Mouse (Mus musculus): ENCODE results near the gene Spata31d1a. TPM values are rescaled to one million over a fixed set of nuclear protein-coding genes. Genes with fewer than 3 reads are reported as not detected.

Spata31d1a gene
- total RNA-seq, 2 experiments from 2014 or later: not detected

GRCm38 (mm10) chr13:59704562-59704961 is 5.6 kb downstream of the Spata31d1a start:
- ATAC-seq (replicated peaks; ENCODE audit: low FRiP score, poor library complexity, severe bottlenecking): no peak

GRCm38 (mm10) chr13:59703514-59703913 is 6.6 kb downstream of the Spata31d1a start:
- ATAC-seq (replicated peaks; ENCODE audit: low FRiP score, poor library complexity, severe bottlenecking): no peak

GRCm38 (mm10) chr13:59700137-59700536 is 10.0 kb downstream of the Spata31d1a start:
- ATAC-seq (replicated peaks; ENCODE audit: low FRiP score, poor library complexity, severe bottlenecking): 0 out of 2 replicates have a peak, but pooled peaks have one; percentile 28

GRCm38 (mm10) chr13:59699131-59699530 is 11.0 kb downstream of the Spata31d1a start:
- no peak for ATAC-seq (replicated peaks; ENCODE audit: low FRiP score, poor library complexity, severe bottlenecking)

- no peak for ATAC-seq (replicated peaks; ENCODE audit: low FRiP score, poor library complexity, severe bottlenecking)
Measured at GRCm38 (mm10) chr13:59695781-59696180, 14.3 kb downstream of the Spata31d1a start.

- no peak for ATAC-seq (replicated peaks; ENCODE audit: low FRiP score, poor library complexity, severe bottlenecking)
Measured at GRCm38 (mm10) chr13:59694008-59694407, 16.1 kb downstream of the Spata31d1a start, which contains the start of gene 4921517D22Rik. Gene 4921517D22Rik, minus strand, starts transcription at chr13:59694108.

GRCm38 (mm10) chr13:59691478-59691877 is 18.7 kb downstream of the Spata31d1a start:
- no peak for ATAC-seq (replicated peaks; ENCODE audit: low FRiP score, poor library complexity, severe bottlenecking)

- ATAC-seq (replicated peaks; ENCODE audit: low FRiP score, poor library complexity, severe bottlenecking): no peak
Measured at GRCm38 (mm10) chr13:59690576-59690975, 19.6 kb downstream of the Spata31d1a start.

- ATAC-seq (replicated peaks; ENCODE audit: low FRiP score, poor library complexity, severe bottlenecking): no peak
Measured at GRCm38 (mm10) chr13:59689843-59690242, 20.3 kb downstream of the Spata31d1a start.

GRCm38 (mm10) chr13:59689313-59689712 is 20.8 kb downstream of the Spata31d1a start:
- no peak for ATAC-seq (replicated peaks; ENCODE audit: low FRiP score, poor library complexity, severe bottlenecking)

GRCm38 (mm10) chr13:59688338-59688770 is 21.8 kb downstream of the Spata31d1a start:
- no peak for ATAC-seq (replicated peaks; ENCODE audit: low FRiP score, poor library complexity, severe bottlenecking)

GRCm38 (mm10) chr13:59685236-59685635 is 24.9 kb downstream of the Spata31d1a start:
- ATAC-seq (replicated peaks; ENCODE audit: low FRiP score, poor library complexity, severe bottlenecking): no peak

- ATAC-seq (replicated peaks; ENCODE audit: low FRiP score, poor library complexity, severe bottlenecking): 0 out of 2 replicates have a peak, but pooled peaks have one; percentile 41
Measured at GRCm38 (mm10) chr13:59682629-59683028, 27.5 kb downstream of the Spata31d1a start.

GRCm38 (mm10) chr13:59679908-59680307 is 30.2 kb downstream of the Spata31d1a start:
- ATAC-seq (replicated peaks; ENCODE audit: low FRiP score, poor library complexity, severe bottlenecking): no peak

- no peak for ATAC-seq (replicated peaks; ENCODE audit: low FRiP score, poor library complexity, severe bottlenecking)
Measured at GRCm38 (mm10) chr13:59679306-59679705, 30.8 kb downstream of the Spata31d1a start.

- ATAC-seq (replicated peaks; ENCODE audit: low FRiP score, poor library complexity, severe bottlenecking): no peak
Measured at GRCm38 (mm10) chr13:59676316-59677229, 33.6 kb downstream of the Spata31d1a start.

- peak; percentile 85 for ATAC-seq (replicated peaks; ENCODE audit: low FRiP score, poor library complexity, severe bottlenecking)
Measured at GRCm38 (mm10) chr13:59675151-59676011, 34.7 kb downstream of the Spata31d1a start, which contains the start of gene Golm1. Gene Golm1, minus strand, starts transcription at chr13:59675811.

GRCm38 (mm10) chr13:59674761-59675150 is 35.4 kb downstream of the Spata31d1a start:
- ATAC-seq (replicated peaks; ENCODE audit: low FRiP score, poor library complexity, severe bottlenecking): peak; percentile 60

GRCm38 (mm10) chr13:59674215-59674614 is 35.9 kb downstream of the Spata31d1a start:
- ATAC-seq (replicated peaks; ENCODE audit: low FRiP score, poor library complexity, severe bottlenecking): no peak

GRCm38 (mm10) chr13:59673597-59673996 is 36.5 kb downstream of the Spata31d1a start:
- no peak for ATAC-seq (replicated peaks; ENCODE audit: low FRiP score, poor library complexity, severe bottlenecking)
